Mouse (Mus musculus): ENCODE data around the gene Tsr2.

Gene Tsr2

DNA sequence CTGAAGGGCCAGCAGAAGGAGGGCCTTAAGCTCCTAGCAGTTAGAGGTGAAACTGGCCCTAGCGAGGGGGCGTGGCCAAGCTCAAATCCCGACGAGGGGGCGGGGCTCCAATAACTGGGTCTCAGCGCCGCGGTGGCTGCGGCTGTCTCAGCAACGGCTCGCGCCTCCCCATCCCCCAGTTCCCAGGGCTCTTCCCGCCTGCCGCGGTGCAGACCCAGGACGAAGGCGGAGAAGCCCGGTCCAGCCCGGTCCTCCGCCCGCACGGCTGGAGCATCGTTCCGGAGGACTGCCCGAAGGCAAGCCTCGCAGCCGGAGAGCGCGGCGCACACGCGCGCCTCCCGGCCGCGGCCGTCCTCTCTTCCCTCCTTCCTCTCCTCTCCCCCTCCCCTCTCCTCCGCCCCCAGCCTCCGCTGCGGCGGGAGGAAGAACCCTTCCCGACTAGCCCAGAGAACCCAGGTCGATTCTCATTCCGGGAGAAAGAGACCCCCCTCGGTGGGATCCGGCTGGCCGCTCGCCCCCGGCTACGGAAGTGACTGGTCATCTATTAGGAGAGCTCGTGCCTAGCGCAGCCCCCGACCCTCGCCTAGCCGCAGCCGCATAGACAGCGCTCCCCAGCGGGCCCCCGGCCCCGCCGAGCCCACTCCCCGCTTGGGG, 49.4 kb downstream of the Tsr2 start:
- peak; percentile 2 for DNase-seq (ENCODE audit: low spot score)

DNA sequence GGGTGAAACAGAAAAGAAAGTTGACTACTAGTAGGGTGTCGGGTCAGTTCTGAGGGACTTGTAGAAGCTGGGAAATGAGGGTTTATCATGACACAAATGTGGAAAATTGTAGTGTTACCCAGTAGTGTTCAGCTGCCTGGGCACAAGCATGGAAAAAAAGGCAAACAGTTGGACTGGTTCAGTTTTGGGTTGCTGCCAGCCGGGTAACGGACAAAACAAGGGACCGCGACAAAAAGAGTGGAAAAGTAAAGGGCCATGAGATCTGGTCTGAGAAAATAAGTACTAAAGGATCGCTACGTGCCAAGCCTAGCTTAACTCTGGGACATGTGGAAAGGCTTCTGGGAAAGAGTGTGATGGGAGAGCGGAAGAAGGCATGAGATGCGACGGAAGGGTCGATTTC, 50.0 kb downstream of the Tsr2 start:
- no peak for DNase-seq (ENCODE audit: low spot score)

DNA sequence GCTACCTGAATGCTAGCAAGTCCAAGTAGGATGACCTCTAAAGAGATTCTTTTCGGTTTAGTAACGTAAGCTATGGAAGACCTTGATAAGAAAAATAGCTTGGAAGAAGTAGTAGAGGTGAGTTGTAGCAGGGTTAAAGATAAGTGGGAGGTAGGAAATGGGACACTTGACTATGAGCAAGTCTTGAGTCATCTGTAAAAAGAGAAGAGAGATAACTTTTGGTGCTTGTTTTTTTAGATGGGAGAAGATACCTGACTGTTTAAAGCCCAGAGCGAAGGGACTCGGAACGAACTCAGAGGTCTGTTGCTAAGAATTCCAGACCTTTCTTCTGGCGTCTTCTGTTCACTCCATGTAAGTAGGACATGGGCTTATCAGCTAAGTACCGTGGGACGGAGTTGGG, 50.5 kb downstream of the Tsr2 start, which contains the start of gene Fgd1:
Fgd1 (plus strand) TSS at position 301 of the 400 bp plus-strand sequence.
- DNase-seq (ENCODE audit: low spot score) = no peak

DNA sequence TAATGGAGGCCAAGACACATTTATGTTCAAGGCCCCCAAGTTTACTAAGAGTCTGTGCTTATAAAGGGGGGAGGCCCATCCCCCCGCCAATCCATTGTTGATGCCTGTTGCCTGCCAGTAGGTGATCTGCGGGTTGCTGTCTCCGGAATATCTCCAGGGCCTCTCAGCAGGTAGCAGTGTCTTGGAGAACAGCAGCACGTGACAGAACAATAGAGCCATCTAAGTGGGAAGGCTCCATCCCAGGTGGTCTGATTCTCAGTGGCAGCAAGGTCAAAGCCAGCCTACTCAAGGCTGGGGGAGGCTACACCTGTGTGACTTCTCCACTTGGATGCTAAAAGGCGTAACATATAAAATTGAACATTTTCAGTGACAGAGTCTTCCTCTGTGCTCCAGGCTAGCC, 55.1 kb downstream of the Tsr2 start:
- DNase-seq (ENCODE audit: low spot score) = no peak

All from c-Kit-positive CD71-positive TER-119-positive erythroid progenitor cells, embryonic 14.5 days (primary cell).